Mouse (Mus musculus) thymus, adult 2 months (tissue): ENCODE measurements around the gene Tesk2. TPM values are rescaled to one million over a fixed set of nuclear protein-coding genes. Genes with fewer than 3 reads are reported as not detected.
A peak's percentile ranks its signal among the peaks of the same experiment; 100 is the strongest.
"Not testable (repeated sequence)": the region's sequence is repeated elsewhere in the genome, so short reads cannot be mapped to it uniquely, and the experiment has no call there.

Source experiments
- DNase-seq: peaks from one replicate; pipeline ENCODE4 v3.0.0; 2021
- H3K27ac ChIP-seq: fragments of 200-500 bp; 2 replicates; pipeline ENCODE4 v1.5.1; 2012; ENCODE audit warnings: low read length, control low read depth; ENCODE audit not compliant: control insufficient read depth, insufficient read depth
- H3K27me3 ChIP-seq: fragments of 200-500 bp; 2 replicates; pipeline ENCODE4 v1.6.1; 2012; ENCODE audit warnings: mild to moderate bottlenecking, low read length, moderate library complexity, mixed read lengths; ENCODE audit not compliant: control insufficient read depth, insufficient read depth
- H3K36me3 ChIP-seq: fragments of 200-500 bp; 2 replicates; pipeline ENCODE4 v1.6.1; 2012; ENCODE audit warnings: mild to moderate bottlenecking, low read length, moderate library complexity; ENCODE audit not compliant: control insufficient read depth, insufficient read depth
- H3K4me1 ChIP-seq: fragments of 200-500 bp; replicated peaks from 2 replicates; pipeline ENCODE4 v1.6.1; 2012; ENCODE audit warnings: low read length; ENCODE audit not compliant: control insufficient read depth, insufficient read depth
- H3K4me3 ChIP-seq: fragments of 200-500 bp; 2 replicates; pipeline ENCODE4 v1.5.1; 2012; ENCODE audit warnings: mild to moderate bottlenecking, low read length, control low read depth, moderate library complexity; ENCODE audit not compliant: control insufficient read depth, insufficient read depth
- CTCF ChIP-seq: fragments of 200-500 bp; IDR thresholded peaks from 2 replicates; pipeline ENCODE4 v1.5.1; 2012; ENCODE audit warnings: mild to moderate bottlenecking, control low read depth, low read length, moderate library complexity, borderline replicate concordance; ENCODE audit not compliant: control insufficient read depth, poor library complexity, insufficient read depth; ENCODE audit errors: extremely low read depth
- POLR2A ChIP-seq: fragments of 200-500 bp; IDR thresholded peaks from 2 replicates; pipeline ENCODE4 v1.6.1; 2012; ENCODE audit warnings: mild to moderate bottlenecking, low read length, control low read depth, moderate library complexity; ENCODE audit not compliant: control insufficient read depth, poor library complexity, insufficient read depth; ENCODE audit errors: extremely low read depth
- WGBS: fragments of 180-500 bp; shearing (Covaris S2); methylation state at CpG from one replicate; pipeline ENCODE4 v1.1.7; 2018; 5-methylcytosine and 5-hydroxymethylcytosine counted together
- polyA plus RNA-seq: library from polyadenylated mRNA; depleted of rRNA; stranded (reverse); fragments of >200 nt; gene quantifications from 2 replicates; pipeline ENCODE4 v1.2.3, GENCODE M21; 2012; rRNA removed

Gene Tesk2
- polyA plus RNA-seq = 4.4 and 5.0 TPM in 2 replicates

- under 1% methylated on average over 34 of the region's 34 CpGs for WGBS
- peak; percentile 88 for DNase-seq
- H3K36me3 ChIP-seq = no peaks in the 10 kb centered on the region
- 0 out of 2 replicates have a peak, but pooled peaks cover 5% of the 10 kb centered on the region for H3K4me1 ChIP-seq
- no peaks in the 10 kb centered on the region for H3K27me3 ChIP-seq
- no peak within 1 kb of the TSS for H3K27ac ChIP-seq
- H3K4me3 ChIP-seq = peak within 1 kb of the TSS; percentile 68
- TF ChIP-seq POLR2A = peak; percentile 57; the same call in 1 of the 2 replicates
- TF ChIP-seq CTCF = no peak
Observed at GRCm38 (mm10) chr4:116720343-116721097, at the start of gene Tesk2. TSS of gene Tesk2 (plus strand) at chr4:116720948.

DNA sequence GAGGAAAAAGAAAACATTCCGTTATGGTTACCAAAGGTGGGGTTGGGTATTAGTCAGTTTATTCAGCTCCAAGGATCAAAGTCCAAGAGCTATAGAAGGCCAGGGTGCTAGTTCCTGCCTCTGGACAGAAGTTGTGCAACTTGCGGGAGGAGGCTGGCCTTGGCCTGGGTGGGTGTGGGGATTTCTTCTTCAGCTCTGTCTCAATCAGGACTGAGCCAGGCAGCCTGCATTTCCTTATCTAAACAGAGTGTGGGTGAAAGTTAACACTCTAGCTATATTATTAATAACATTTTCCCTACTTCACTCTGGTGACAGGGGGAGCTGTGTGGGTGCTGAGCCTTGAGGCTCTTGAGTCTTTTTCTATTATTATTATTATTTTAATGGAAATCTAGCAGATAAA, 48.0 kb upstream of the Tesk2 start:
- 92% methylated on average over 2 of the region's 2 CpGs for WGBS
- no peak for TF ChIP-seq CTCF
- no peak for TF ChIP-seq POLR2A

GRCm38 (mm10) chr4:116674761-116675160, 46.0 kb upstream of the Tesk2 start:
- H3K27ac ChIP-seq, H3K27me3 ChIP-seq, H3K4me3 ChIP-seq, H3K36me3 ChIP-seq, H3K4me1 ChIP-seq, DNase-seq: not testable (repeated sequence)
- 92% methylated on average over 6 of the region's 6 CpGs for WGBS

More for the DNA sequence above, 48.0 kb upstream of the Tesk2 start:
- DNase-seq = no peak
- H3K4me1 ChIP-seq = no peaks in the 10 kb centered on the region
- no peak overlapping the region for H3K4me3 ChIP-seq
- H3K27me3 ChIP-seq = no peaks in the 10 kb centered on the region
- no peaks in the 10 kb centered on the region for H3K36me3 ChIP-seq
- H3K27ac ChIP-seq = no peak overlapping the region

GRCm38 (mm10) chr4:116676027-116676426, 44.7 kb upstream of the Tesk2 start:
- TF ChIP-seq CTCF (no peak), POLR2A (no peak)
- H3K27ac ChIP-seq = no peak overlapping the region
- 76% methylated on average over 3 of the region's 3 CpGs for WGBS
- no peak for DNase-seq
- H3K27me3 ChIP-seq = no peaks in the 10 kb centered on the region
- no peaks in the 10 kb centered on the region for H3K4me1 ChIP-seq
- no peaks in the 10 kb centered on the region for H3K36me3 ChIP-seq
- no peak overlapping the region for H3K4me3 ChIP-seq

DNA sequence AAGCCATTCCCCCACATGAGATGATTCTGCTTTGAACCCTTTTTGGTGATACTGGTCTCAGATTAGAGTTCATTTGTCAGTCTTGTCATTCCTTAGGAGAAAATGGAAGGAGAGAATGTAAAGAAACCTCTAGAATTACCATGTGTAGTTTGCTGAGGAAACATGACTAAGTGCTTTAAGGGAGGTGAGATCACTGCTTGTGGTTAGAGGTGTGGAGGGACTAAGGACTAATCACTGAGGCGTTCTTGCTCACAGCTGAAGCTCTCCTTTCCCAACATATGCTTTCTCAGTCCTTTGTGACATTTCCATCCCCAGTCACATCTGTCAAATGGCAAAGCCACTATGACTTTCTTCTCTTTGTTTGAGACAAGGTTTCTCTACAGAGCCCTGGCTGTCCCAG, 42.9 kb upstream of the Tesk2 start:
- 41% methylated on average over 1 of the region's 1 CpGs for WGBS
- TF ChIP-seq CTCF = no peak
- no peak for TF ChIP-seq POLR2A
- no peaks in the 10 kb centered on the region for H3K4me1 ChIP-seq

GRCm38 (mm10) chr4:116679141-116679540, 41.6 kb upstream of the Tesk2 start:
- no peak for DNase-seq
- WGBS = 87% methylated on average over 5 of the region's 5 CpGs
- H3K4me3 ChIP-seq = no peak overlapping the region
- no peak overlapping the region for H3K27ac ChIP-seq
- H3K4me1 ChIP-seq = no peaks in the 10 kb centered on the region
- TF ChIP-seq POLR2A = no peak
- TF ChIP-seq CTCF = no peak
- H3K36me3 ChIP-seq = no peaks in the 10 kb centered on the region
- H3K27me3 ChIP-seq = no peaks in the 10 kb centered on the region

More for the DNA sequence above, 42.9 kb upstream of the Tesk2 start:
- DNase-seq = no peak
- Histone ChIP-seq H3K36me3 (no peaks in the 10 kb centered on the region), H3K27me3 (no peaks in the 10 kb centered on the region), H3K4me3 (no peak overlapping the region), H3K27ac (no peak overlapping the region)

DNA sequence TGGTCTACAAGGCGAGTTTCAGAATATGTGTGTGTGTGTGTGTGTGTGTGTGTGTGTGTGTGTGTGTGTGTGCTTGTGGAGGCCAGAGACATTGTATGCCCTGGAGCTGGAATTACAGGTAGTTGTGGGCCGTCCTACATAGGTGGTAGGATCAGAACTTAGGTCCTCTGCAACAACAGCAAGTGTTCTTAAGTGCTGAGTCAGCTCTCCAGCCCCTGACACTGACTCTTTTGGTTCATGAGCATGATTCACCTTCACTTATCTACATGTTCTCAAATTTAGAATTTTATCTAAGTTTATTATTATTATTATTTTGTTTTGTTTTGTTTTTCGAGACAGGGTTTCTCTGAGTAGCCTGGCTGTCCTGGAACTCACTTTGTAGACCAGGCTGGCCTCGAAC, 40.2 kb upstream of the Tesk2 start:
- H3K4me3 ChIP-seq, DNase-seq, H3K4me1 ChIP-seq, H3K27ac ChIP-seq, H3K36me3 ChIP-seq, H3K27me3 ChIP-seq: not testable (repeated sequence)
- WGBS = 90% methylated on average over 4 of the region's 4 CpGs
